Mouse (Mus musculus) hindbrain, embryonic 16.5 days (tissue): ENCODE measurements at regions not wholly inside any gene's neighbourhood (a gene's known extent, or its start where the extent isn't known, plus 50 kb on each side); places are given as distances from the start of the nearest gene placed in this dataset.
A peak's percentile ranks its signal among the peaks of the same experiment; 100 is the strongest.

Experiments
- ATAC-seq: fragments of 200-750 bp; cut with Nextera tagmentation; 2 replicates; pipeline ENCODE4 v1.8.0; 2017; ENCODE audit warnings: moderate TSS enrichment, moderate library complexity
- H3K27ac ChIP-seq: fragments of 300-500 bp; sonication (generic); 2 replicates; pipeline ENCODE4 v1.5.1; 2014; ENCODE audit warnings: low read depth, mild to moderate bottlenecking, control low read depth, low read length, moderate library complexity
- H3K27me3 ChIP-seq: fragments of 300-500 bp; sonication (generic); replicated peaks from 2 replicates; pipeline ENCODE4 v1.6.1; 2014; ENCODE audit warnings: low read length; ENCODE audit not compliant: control insufficient read depth, insufficient read depth
- H3K36me3 ChIP-seq: fragments of 300-500 bp; sonication (generic); 2 replicates; pipeline ENCODE4 v1.6.1; 2014; ENCODE audit warnings: mild to moderate bottlenecking, low read length, moderate library complexity, mixed read lengths; ENCODE audit not compliant: control insufficient read depth, insufficient read depth
- H3K4me1 ChIP-seq: fragments of 300-500 bp; sonication (generic); 2 replicates; pipeline ENCODE4 v1.6.1; 2014; ENCODE audit warnings: low read depth, low read length; ENCODE audit not compliant: control insufficient read depth, insufficient read depth
- H3K4me2 ChIP-seq: fragments of 300-500 bp; sonication (generic); 2 replicates; pipeline ENCODE4 v1.6.1; 2014; ENCODE audit warnings: mild to moderate bottlenecking, low read length, control low read depth, moderate library complexity
- H3K4me3 ChIP-seq: fragments of 300-500 bp; sonication (generic); 2 replicates; pipeline ENCODE4 v1.5.1; 2014; ENCODE audit warnings: mild to moderate bottlenecking, low read length, control low read depth, moderate library complexity
- H3K9ac ChIP-seq: fragments of 300-500 bp; sonication (generic); 2 replicates; pipeline ENCODE4 v1.6.1; 2014; ENCODE audit warnings: low read depth, mild to moderate bottlenecking, control low read depth, low read length, moderate library complexity
- H3K9me3 ChIP-seq: fragments of 300-500 bp; sonication (generic); 2 replicates; pipeline ENCODE4 v1.6.1; 2014; ENCODE audit warnings: mild to moderate bottlenecking, low read length, moderate library complexity; ENCODE audit not compliant: control insufficient read depth
- WGBS: fragments of 180-500 bp; shearing (Covaris S2); extraction: QIAGEN DNeasy Blood & Tissue Kit; methylation state at CpG from one replicate; pipeline ENCODE4 v1.1.7; 2014; 5-methylcytosine and 5-hydroxymethylcytosine counted together

DNA sequence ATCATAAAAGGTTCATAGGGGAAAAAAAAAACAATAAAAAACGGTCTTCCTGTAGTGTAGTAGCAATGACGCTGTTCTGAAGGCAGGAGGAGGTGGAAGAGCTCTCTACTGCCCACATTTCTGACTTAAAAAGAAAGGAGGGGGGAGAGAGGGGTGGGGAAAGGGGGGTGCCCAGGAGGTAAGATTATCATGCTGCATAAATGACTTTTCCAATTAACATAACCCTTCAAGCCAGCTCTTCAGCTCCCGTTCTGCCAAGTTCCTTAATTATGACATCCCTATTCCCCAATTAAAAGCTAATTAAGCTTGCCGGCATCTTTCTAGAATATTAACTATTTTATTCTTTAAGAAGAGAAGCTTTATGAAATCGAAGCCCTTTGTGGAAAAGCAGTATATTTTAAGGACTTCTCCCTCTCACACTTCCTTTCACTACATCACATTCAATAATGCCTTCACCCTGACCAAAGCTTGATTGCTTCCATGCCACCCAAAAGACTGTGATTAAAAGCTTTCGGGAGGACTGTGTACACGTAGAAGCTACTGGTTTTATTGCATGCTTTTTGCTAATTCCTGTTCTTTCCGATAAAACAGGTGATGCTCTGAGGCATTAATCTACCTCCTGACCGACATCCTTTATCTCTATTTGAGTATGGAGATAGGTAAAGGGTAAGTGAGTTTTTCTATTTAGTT lies 83.5 kb upstream of the Cop1 start:
- peak; percentile 83 for ATAC-seq
- no peak overlapping the region for H3K9ac ChIP-seq
- WGBS: 51% methylated on average over 9 of the region's 9 CpGs
- peak overlapping the region; percentile 4 for H3K4me2 ChIP-seq
- H3K9me3 ChIP-seq: no peaks in the 10 kb centered on the region
- H3K27me3 ChIP-seq: no peaks in the 10 kb centered on the region
- no peaks in the 10 kb centered on the region for H3K36me3 ChIP-seq
- no peak overlapping the region for H3K27ac ChIP-seq
- H3K4me1 ChIP-seq: peaks cover 4% of the 10 kb centered on the region; the same call in 1 of the 2 replicates
- no peak overlapping the region for H3K4me3 ChIP-seq

DNA sequence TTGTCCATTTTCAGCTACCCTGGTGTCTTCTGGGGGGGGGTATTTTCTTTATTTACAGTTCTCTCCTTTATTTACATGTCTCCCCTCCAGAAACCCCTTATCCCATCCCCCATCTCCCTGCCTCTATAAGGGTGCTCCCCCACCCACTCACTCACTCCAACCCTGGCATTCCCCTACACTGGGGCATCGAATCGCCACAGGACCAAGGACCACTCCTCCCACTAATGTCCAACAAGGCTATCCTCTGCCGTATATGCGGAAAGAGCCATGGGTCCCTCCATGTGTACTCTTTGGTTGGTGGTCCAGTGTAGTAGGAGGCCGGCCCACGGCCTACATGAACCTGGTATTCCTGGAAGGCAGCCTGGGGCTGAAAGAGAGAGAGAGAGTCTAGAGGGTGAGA lies 82.9 kb upstream of the Cop1 start:
- H3K36me3 ChIP-seq: no peaks in the 10 kb centered on the region
- H3K27ac ChIP-seq: no peak overlapping the region
- ATAC-seq: 0 out of 2 replicates have a peak, but pooled peaks have one; percentile 20
- H3K9me3 ChIP-seq: no peaks in the 10 kb centered on the region
- H3K27me3 ChIP-seq: no peaks in the 10 kb centered on the region
- H3K4me1 ChIP-seq: peaks cover 4% of the 10 kb centered on the region; the same call in 1 of the 2 replicates
- no peak overlapping the region for H3K9ac ChIP-seq
- no peak overlapping the region for H3K4me2 ChIP-seq
- H3K4me3 ChIP-seq: no peak overlapping the region
- 83% methylated on average over 6 of the region's 6 CpGs for WGBS

DNA sequence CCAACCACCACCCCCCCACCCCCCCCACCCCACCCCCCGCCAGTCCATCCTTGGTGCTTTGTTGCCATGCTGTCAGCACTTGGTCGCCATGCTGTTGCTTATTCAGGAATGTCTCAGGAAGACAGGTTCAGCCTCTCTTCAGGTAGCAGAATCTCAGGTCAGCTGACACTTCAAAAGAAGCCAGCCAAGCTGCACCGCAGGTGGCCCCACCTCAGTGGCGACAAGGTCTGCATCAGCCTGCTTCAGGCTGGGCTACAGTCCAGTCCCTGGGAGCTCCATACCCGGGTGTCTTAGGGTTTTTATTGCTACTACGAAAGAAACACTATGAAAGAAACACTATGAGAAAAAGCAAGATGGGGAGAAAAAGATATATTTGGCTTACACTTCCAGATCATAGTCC lies 82.4 kb upstream of the Cop1 start:
- Histone ChIP-seq H3K4me2 (no peak overlapping the region), H3K4me3 (no peak overlapping the region), H3K4me1 (peaks cover 4% of the 10 kb centered on the region; the same call in 1 of the 2 replicates), H3K36me3 (no peaks in the 10 kb centered on the region), H3K27me3 (no peaks in the 10 kb centered on the region), H3K27ac (no peak overlapping the region), H3K9ac (no peak overlapping the region), H3K9me3 (no peaks in the 10 kb centered on the region)
- no peak for ATAC-seq
- WGBS: 44% methylated on average over 5 of the region's 6 CpGs

DNA sequence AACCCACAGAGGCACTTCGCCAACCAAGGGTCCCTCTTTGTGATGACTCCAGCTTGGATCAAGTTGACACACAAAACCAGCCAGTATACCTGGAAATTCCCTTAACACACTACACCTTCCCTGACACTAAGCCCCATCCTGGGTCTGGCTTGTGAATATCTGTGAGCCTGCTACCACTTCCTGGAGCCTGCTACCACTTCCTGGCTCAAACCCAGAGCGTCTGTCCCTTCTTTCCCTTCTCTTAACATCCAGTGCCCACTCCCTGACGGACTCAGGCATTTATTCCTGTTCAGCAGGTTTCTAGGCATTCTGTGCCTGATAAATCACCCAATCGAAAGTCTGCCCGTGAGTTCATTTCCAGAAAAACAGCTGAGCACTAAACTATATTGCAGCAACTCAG lies 81.8 kb upstream of the Cop1 start:
- no peaks in the 10 kb centered on the region for H3K36me3 ChIP-seq
- no peaks in the 10 kb centered on the region for H3K27me3 ChIP-seq
- H3K4me3 ChIP-seq: no peak overlapping the region
- no peak overlapping the region for H3K4me2 ChIP-seq
- no peak overlapping the region for H3K9ac ChIP-seq
- no peaks in the 10 kb centered on the region for H3K9me3 ChIP-seq
- H3K27ac ChIP-seq: no peak overlapping the region
- no peak for ATAC-seq
- WGBS: 67% methylated on average over 5 of the region's 5 CpGs
- peaks cover 4% of the 10 kb centered on the region; the same call in 1 of the 2 replicates for H3K4me1 ChIP-seq

DNA sequence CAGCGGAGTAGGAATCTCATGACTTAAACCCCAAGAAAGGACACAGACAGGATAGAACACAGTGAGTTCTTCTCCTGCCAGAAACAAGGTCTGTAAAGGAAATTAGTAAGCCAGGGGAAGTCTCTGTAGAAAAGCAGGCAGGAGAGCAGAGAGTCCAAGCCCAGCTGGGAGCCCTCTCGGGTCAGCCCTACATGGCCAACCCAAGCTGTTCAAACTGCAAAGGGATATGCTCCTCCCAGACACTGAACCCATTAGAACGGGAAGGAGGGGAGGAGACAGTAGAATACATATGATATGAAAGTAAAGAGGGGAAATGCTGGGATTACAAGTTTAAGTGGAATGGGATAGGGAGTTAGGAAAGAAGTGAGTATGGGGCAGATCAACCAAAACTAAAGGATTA lies 75.7 kb upstream of the Cop1 start:
- 74% methylated on average over 3 of the region's 3 CpGs for WGBS
- no peaks in the 10 kb centered on the region for H3K36me3 ChIP-seq
- H3K9me3 ChIP-seq: no peaks in the 10 kb centered on the region
- H3K9ac ChIP-seq: no peak overlapping the region
- no peaks in the 10 kb centered on the region for H3K27me3 ChIP-seq
- H3K27ac ChIP-seq: no peak overlapping the region
- no peaks in the 10 kb centered on the region for H3K4me1 ChIP-seq
- no peak overlapping the region for H3K4me3 ChIP-seq
- no peak overlapping the region for H3K4me2 ChIP-seq
- ATAC-seq: no peak

DNA sequence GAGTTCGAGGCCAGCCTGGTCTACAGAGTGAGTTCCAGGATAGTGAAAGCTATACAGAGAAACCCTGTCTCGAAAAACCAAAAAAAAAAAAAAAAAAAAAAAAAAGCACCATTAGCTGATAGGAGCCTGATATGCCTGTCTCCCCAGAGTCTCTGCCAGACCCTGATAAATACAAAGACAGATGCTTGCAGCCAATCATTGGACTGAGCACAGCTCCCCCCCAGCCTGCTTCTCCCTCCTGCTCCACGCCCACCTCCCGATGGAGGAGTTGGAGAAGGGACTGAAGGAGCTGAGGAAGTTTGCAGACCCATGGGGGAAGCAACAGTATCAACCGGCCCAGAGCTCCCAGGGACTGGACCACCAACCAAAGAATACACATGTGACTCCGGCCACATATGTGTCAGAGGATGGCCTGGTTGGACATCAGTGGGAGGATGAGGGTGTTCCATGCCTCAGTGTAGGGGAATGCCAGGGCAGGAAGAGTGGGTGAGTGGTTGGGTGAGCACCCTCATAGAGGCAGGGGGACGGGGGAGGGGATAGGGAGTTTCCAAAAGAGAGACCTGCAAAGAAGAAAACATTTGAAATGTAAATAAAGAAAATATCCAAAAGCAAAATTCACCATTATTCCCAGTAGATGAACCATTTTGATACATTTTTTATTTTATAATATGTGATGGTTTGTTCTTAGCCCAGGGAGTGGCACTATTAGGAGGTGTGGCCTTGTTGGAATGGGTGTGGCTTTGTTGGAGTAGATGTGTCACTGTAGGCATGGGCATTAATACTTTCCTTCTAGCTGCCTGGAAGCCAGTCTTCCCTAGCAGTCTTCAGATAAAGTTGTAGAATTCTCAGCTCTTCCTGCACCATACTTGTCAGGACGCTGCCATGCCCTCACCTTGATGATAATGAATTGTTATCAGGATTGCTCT lies 71.8 kb upstream of the Cop1 start:
- no peak overlapping the region for H3K4me3 ChIP-seq
- no peaks in the 10 kb centered on the region for H3K27me3 ChIP-seq
- no peak overlapping the region for H3K4me2 ChIP-seq
- no peak overlapping the region for H3K27ac ChIP-seq
- no peaks in the 10 kb centered on the region for H3K4me1 ChIP-seq
- H3K9me3 ChIP-seq: no peaks in the 10 kb centered on the region
- 88% methylated on average over 8 of the region's 8 CpGs for WGBS
- no peaks in the 10 kb centered on the region for H3K36me3 ChIP-seq
- no peak for ATAC-seq
- H3K9ac ChIP-seq: no peak overlapping the region

DNA sequence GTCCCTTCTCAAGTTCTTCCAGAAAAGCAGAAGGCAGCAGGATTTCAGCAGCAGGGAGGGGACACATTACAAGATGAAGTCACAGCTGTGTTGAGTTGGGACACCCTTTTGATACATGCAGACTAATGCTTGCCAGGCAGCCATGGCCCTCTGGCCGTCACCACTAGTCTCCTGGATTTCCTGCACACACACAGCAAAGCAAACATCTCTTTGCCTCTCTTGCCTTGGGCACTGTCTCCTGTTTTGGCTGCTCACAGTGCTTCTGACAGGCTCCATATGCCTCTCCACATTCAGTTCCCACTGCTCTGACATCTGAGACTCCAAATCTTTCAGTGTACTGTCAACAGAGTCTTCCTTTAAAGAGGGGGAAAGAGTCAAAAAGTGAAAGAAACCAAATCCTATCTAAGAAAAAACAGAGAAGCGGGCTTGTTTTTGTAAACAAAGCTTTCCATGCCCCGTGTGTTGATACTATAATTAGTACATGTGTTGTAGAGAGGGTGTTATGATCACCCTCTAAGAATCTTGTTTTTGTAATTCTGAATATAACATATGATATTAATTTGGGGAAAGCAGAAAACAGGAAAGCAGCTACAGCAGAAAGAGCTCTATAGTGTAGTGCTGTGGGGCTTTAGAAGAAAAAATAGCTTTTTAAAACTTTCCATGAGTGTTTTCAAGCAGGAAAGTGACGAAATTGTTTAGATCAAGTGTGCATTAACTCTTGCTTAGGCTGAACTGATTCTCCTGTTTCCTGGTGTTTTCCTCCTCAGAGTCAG lies 68.8 kb upstream of the Cop1 start:
- Histone ChIP-seq H3K36me3 (no peaks in the 10 kb centered on the region), H3K4me3 (no peak overlapping the region), H3K27ac (no peak overlapping the region), H3K27me3 (no peaks in the 10 kb centered on the region), H3K9me3 (no peaks in the 10 kb centered on the region), H3K4me1 (no peaks in the 10 kb centered on the region), H3K4me2 (no peak overlapping the region), H3K9ac (no peak overlapping the region)
- WGBS: 69% methylated on average over 4 of the region's 4 CpGs
- ATAC-seq: no peak

DNA sequence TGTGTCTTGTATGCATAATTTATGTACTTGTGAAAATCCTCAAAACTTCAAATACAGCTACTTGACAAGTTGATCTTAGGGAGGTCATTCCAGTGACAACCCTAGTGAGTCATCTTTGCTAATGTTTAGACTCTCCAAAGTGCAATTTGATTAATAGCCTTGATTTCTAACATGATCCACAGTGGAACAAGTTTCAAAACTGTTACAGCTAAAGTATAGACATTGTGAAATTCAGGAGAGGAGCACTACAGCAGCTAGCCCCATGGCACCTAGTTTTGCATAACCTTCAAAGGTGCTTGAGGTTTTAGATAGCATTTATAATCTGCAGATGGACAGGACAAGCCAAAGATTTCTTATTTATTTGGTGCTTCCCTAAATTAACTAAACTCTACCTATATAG lies 50.1 kb upstream of the Cop1 start:
- Histone ChIP-seq H3K27ac (no peak overlapping the region), H3K4me3 (no peak overlapping the region), H3K4me2 (no peak overlapping the region), H3K27me3 (no peaks in the 10 kb centered on the region), H3K9ac (no peak overlapping the region), H3K4me1 (no peaks in the 10 kb centered on the region), H3K9me3 (no peaks in the 10 kb centered on the region), H3K36me3 (no peaks in the 10 kb centered on the region)
- ATAC-seq: no peak
